Mouse (Mus musculus): Measurements from ENCODE around the gene Calcrl. TPM values are rescaled to one million over a fixed set of nuclear protein-coding genes. Genes with fewer than 3 reads are reported as not detected.

Calcrl gene
- polyA plus RNA-seq, 1 experiment from 2014 or later: 45.9 TPM

GRCm38 (mm10) chr2:84296517-84296916, 128.7 kb downstream of the Calcrl start:
- H3K27me3 ChIP-seq (ENCODE audit: control insufficient read depth, insufficient read depth, low read length): no peaks in the 10 kb centered on the region
- no peak overlapping the region for H3K27ac ChIP-seq (ENCODE audit: low read length)
- ATAC-seq (ENCODE audit: insufficient read depth, low FRiP score): no peak
- no peaks in the 10 kb centered on the region for H3K4me1 ChIP-seq (ENCODE audit: control insufficient read depth, insufficient read depth, low read length)
- no peak overlapping the region for H3K9ac ChIP-seq (ENCODE audit: low read length)
- H3K4me3 ChIP-seq (replicated peaks; ENCODE audit: low read length): no peak overlapping the region
- no peaks in the 10 kb centered on the region for H3K36me3 ChIP-seq (ENCODE audit: control insufficient read depth, insufficient read depth, low read length)
- H3K4me2 ChIP-seq (ENCODE audit: low read depth, low read length): no peak overlapping the region
- H3K9me3 ChIP-seq (replicated peaks; ENCODE audit: control insufficient read depth, low read length): no peaks in the 10 kb centered on the region
- WGBS: 34% methylated on average over 5 of the region's 5 CpGs

DNA sequence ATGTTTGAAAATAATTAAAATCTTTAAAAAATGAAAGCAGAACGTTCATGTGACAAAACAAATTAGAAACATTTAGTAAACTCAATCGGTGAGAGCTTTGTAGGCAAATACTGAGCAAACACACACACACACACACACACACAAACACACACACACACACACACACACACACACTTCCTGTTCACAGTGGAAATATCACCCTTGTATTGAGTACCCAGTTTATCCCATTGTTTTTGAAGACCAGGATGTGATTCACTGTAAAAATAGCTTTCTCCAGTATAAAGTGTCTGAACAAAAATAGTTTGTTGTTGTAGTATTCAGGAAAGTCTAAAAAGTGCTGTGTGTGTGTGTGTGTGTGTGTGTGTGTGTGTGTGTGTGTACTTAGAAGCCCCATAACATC, 130.1 kb downstream of the Calcrl start:
- no peak for ATAC-seq (ENCODE audit: insufficient read depth, low FRiP score)
- WGBS: 64% methylated on average over 2 of the region's 2 CpGs
- no peak overlapping the region for H3K4me2 ChIP-seq (ENCODE audit: low read depth, low read length)

DNA sequence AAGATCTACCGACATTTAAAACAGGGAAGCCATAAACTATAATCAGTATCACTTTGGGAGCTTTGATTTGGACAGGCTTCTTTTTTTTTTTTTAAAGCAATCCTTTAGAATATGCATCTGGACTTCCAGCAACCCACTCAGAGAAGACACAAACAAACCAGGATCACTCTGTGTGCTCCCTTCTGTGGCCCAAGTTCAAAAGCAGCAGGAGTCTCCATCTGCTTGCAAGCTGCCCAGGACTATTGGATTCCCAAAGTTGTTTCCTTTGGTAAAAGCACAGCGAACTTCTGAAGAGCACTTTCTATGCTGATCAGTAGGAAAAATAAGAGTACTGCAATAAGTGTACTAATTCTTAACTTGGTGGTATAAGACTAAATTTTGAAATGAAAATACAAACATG, 130.6 kb downstream of the Calcrl start:
- Histone ChIP-seq H3K4me1 (ENCODE audit: control insufficient read depth, insufficient read depth, low read length) (no peaks in the 10 kb centered on the region), H3K27ac (ENCODE audit: low read length) (no peak overlapping the region), H3K36me3 (ENCODE audit: control insufficient read depth, insufficient read depth, low read length) (no peaks in the 10 kb centered on the region), H3K9me3 (replicated peaks; ENCODE audit: control insufficient read depth, low read length) (no peaks in the 10 kb centered on the region), H3K4me3 (replicated peaks; ENCODE audit: low read length) (no peak overlapping the region), H3K4me2 (ENCODE audit: low read depth, low read length) (no peak overlapping the region), H3K9ac (ENCODE audit: low read length) (no peak overlapping the region), H3K27me3 (ENCODE audit: control insufficient read depth, insufficient read depth, low read length) (no peaks in the 10 kb centered on the region)
- 41% methylated on average over 2 of the region's 2 CpGs for WGBS
- ATAC-seq (ENCODE audit: insufficient read depth, low FRiP score): no peak

More for the DNA sequence above, 130.1 kb downstream of the Calcrl start:
- Histone ChIP-seq H3K27me3 (ENCODE audit: control insufficient read depth, insufficient read depth, low read length) (no peaks in the 10 kb centered on the region), H3K36me3 (ENCODE audit: control insufficient read depth, insufficient read depth, low read length) (no peaks in the 10 kb centered on the region), H3K9me3 (replicated peaks; ENCODE audit: control insufficient read depth, low read length) (no peaks in the 10 kb centered on the region), H3K4me3 (replicated peaks; ENCODE audit: low read length) (no peak overlapping the region), H3K4me1 (ENCODE audit: control insufficient read depth, insufficient read depth, low read length) (no peaks in the 10 kb centered on the region), H3K9ac (ENCODE audit: low read length) (no peak overlapping the region), H3K27ac (ENCODE audit: low read length) (no peak overlapping the region)

DNA sequence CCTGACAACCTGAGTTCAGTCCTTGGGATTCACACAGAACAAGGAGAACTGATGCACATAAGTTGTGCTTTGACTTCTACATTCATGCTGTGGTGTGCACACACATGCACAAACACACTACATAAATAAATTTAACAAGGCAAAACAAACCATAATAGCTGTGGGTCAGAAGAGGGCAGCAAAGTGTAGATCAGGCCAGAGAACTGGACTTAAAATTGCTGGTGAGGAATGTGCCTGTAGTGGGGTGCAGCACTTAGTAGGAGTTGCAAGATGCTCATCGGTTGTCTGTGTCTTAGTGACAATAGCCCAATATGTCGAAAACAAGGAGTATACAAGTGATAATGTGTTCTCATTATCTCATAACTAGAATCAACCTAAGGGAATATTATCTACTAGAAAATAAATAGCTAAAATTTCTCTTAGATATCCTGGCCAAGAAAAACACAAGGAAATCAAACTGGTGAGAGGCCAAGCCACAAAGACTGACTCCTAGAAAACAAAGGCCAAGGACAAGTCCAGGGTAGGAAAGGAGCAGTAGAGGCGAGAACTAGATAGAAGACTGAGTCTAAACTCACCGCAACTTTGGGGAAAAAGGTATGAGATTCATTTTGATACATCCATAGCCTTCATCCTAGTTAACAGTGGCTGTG, 132.7 kb downstream of the Calcrl start:
- Histone ChIP-seq H3K36me3 (ENCODE audit: control insufficient read depth, insufficient read depth, low read length) (no peaks in the 10 kb centered on the region), H3K4me3 (replicated peaks; ENCODE audit: low read length) (no peak overlapping the region), H3K4me2 (ENCODE audit: low read depth, low read length) (no peak overlapping the region), H3K4me1 (ENCODE audit: control insufficient read depth, insufficient read depth, low read length) (no peaks in the 10 kb centered on the region), H3K27me3 (ENCODE audit: control insufficient read depth, insufficient read depth, low read length) (no peaks in the 10 kb centered on the region), H3K27ac (ENCODE audit: low read length) (no peak overlapping the region), H3K9ac (ENCODE audit: low read length) (no peak overlapping the region), H3K9me3 (replicated peaks; ENCODE audit: control insufficient read depth, low read length) (no peaks in the 10 kb centered on the region)
- no peak for ATAC-seq (ENCODE audit: insufficient read depth, low FRiP score)
- WGBS: 88% methylated on average over 4 of the region's 4 CpGs

GRCm38 (mm10) chr2:84288940-84289557, 136.2 kb downstream of the Calcrl start:
- Histone ChIP-seq H3K36me3 (ENCODE audit: control insufficient read depth, insufficient read depth, low read length) (no peaks in the 10 kb centered on the region), H3K4me2 (ENCODE audit: low read depth, low read length) (no peak overlapping the region), H3K27ac (ENCODE audit: low read length) (no peak overlapping the region), H3K9me3 (replicated peaks; ENCODE audit: control insufficient read depth, low read length) (no peaks in the 10 kb centered on the region), H3K4me3 (replicated peaks; ENCODE audit: low read length) (no peak overlapping the region), H3K27me3 (ENCODE audit: control insufficient read depth, insufficient read depth, low read length) (no peaks in the 10 kb centered on the region), H3K4me1 (ENCODE audit: control insufficient read depth, insufficient read depth, low read length) (no peaks in the 10 kb centered on the region), H3K9ac (ENCODE audit: low read length) (no peak overlapping the region)
- 74% methylated on average over 7 of the region's 7 CpGs for WGBS
- ATAC-seq (ENCODE audit: insufficient read depth, low FRiP score): no peak

Other genes with a start within 250 kb of the Calcrl start
- gene Tfpi, start 51.4 kb upstream of the Calcrl start, polyA plus RNA-seq (2015; fragmentation: Nextera tagmentation; extraction: Ambion mirVana): 41.2 and 46.3 TPM in 2 replicates
- gene Ctnnd1, start 225.4 kb upstream of the Calcrl start, polyA plus RNA-seq (2015; fragmentation: Nextera tagmentation; extraction: Ambion mirVana): 75.7 and 84.4 TPM in 2 replicates
- gene Btbd18, start 233.7 kb upstream of the Calcrl start, polyA plus RNA-seq (2015; fragmentation: Nextera tagmentation; extraction: Ambion mirVana): 0.26 TPM in 2 replicates
- 184 and 203 TPM in 2 replicates for gene Selenoh, start 245.4 kb upstream of the Calcrl start, polyA plus RNA-seq (2015; fragmentation: Nextera tagmentation; extraction: Ambion mirVana)